Mouse (Mus musculus): Measurements from ENCODE around the gene Rab43.

DNA sequence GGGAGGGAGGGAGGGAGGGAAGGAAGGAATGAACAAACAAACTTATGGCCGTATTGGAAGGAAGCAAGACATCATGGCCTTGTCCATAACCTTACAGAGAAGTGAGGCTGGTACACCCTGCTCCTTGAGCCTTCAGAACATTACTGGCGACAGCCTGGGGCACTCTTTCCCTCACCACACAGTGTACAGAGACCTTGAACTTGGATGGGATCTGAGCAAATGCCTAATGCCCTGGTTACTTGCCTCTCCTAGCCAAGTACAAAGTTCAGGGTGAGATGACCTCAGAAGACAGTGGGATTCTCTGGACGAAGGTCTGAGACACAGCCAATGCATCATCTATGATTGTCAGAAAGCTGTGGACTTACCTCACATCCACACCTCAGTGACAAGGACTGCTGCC lies 52.1 kb downstream of the Rab43 start:
- no peak for TF ChIP-seq TAL1 (IDR thresholded peaks at IDR 0.05; ENCODE audit: low read length)
- TF ChIP-seq GATA1 (IDR thresholded peaks at IDR 0.05; ENCODE audit: low read length), result no peak
